Mouse (Mus musculus) CD4-positive, CD25-positive, alpha-beta regulatory T cell, adult 4 months (primary cell): ENCODE measurements around the gene Rnf214. TPM values are rescaled to one million over a fixed set of nuclear protein-coding genes. Genes with fewer than 3 reads are reported as not detected.
"Not testable (repeated sequence)": the region's sequence is repeated elsewhere in the genome, so short reads cannot be mapped to it uniquely, and the experiment has no call there.

Experiments used
- ATAC-seq: one replicate; pipeline ENCODE4 v1.8.0; 2017
- polyA plus RNA-seq, 2 experiments: library from polyadenylated mRNA; unstranded; fragments of 100-300 nt; shearing (Covaris generic); gene quantifications; one replicate each; pipeline ENCODE4 v1.2.1; 2017

Gene Rnf214
- polyA plus RNA-seq, 2 experiments from 2014 or later: 32.7 to 34.0 TPM

DNA sequence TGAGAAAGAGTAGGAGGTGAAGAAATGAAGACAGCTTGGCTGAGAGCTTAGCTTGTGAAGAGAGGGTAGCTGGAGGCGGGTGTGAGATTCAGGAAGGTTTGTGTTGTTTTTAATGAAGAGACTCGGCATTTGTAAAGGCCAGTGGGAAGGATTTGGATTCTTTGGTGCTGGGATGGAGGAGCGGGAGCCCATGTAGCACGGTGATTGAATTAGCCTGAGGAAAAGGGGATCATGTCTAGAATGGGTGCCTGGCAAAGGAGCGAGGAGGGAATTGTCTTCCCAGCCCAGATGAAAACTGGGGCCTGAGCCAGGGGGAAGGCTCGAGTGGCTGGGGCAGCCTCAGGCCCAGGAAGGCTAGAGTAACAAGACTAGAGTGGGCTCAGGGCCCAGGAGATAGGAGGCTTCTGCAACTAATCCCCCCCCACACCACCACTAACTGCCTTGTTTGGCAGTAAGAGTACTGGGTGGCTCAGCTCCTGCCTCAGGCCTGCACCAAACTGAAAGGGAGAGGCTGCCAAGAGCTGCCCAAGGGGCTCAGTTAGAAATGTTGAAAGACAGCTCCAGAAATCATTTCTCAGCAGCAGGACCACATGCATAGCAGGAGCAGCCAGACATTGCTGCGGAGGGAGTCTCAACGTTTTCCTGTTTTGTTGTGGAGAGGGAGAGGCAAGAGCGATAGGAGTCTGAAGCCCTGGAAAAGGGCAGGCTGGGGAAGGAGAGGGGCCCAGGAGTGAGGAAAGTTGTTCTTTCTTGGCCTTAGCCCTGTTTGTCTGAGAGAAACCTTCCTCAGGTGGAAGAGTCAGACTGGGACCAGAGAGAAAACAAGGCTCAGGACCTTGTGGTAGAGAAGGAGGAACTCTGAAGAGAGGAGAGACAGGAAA is 56.9 kb downstream of the Rnf214 start:
- ATAC-seq: no peak

DNA sequence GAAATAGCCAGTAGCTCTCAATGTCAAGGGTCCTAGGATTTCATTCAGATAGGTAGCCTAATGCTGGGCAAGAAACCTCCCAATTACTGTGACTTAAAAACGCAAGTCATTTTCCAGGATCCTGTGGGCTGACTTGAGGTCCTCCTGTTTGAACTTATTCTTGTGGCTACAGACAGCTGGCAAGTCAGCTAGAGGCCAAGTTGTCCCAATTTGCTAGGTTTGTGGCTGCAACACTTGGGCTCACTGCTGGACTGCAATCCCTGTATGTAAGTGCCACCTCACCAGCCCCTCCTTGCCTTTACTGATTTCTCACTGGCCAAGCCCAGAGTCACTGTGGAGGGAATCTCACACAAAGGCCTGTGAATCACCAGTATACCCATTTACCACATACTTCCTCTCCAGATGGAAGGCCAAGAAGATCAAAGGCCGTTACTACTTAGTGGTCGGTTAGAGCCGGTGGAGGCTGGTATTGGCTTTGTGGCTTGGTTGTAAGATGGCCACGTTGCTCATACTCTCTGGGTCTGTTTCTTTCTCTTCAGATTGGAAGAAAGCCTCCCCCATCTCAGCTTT is 59.7 kb downstream of the Rnf214 start:
- no peak for ATAC-seq

DNA sequence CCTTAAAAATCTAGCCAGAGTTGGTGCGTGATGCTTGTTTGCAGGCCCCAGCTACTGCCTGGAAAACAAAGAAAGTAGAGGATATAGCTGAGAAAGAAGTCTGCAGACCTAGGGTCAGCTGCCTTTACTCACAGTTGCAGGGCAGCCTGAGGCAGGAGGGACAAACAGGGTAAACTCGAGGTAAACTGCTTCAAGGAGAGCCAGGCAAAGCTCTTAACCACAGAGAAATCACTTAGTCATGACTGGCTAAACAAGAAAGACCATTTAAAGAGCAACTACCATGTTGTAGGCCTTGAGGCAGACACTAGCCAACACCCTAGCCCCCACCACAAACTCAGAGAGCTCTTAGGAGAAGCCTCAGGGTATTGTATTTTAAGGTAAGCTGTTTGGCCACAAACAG is 60.5 kb downstream of the Rnf214 start:
- ATAC-seq: not testable (repeated sequence)

DNA sequence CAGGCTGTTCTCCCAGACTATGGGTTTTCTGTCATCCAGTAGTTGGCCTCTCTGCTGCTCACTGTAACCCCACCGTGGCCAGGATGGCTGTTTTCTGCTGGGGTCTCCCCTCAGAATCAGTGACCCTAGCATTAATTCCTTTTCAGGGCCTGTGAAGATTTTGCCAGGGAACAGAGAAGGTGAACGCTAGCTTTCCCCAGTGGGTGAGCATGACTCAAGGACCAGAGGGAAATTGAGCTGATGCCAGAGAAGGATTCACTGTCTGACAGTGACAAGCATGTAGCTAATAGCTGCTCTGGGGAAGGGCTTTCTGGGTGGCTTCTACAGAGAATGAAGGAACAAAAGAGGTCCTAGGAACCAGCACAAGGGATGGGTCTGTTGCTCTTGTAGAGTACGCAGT is 61.2 kb downstream of the Rnf214 start:
- ATAC-seq: no peak

DNA sequence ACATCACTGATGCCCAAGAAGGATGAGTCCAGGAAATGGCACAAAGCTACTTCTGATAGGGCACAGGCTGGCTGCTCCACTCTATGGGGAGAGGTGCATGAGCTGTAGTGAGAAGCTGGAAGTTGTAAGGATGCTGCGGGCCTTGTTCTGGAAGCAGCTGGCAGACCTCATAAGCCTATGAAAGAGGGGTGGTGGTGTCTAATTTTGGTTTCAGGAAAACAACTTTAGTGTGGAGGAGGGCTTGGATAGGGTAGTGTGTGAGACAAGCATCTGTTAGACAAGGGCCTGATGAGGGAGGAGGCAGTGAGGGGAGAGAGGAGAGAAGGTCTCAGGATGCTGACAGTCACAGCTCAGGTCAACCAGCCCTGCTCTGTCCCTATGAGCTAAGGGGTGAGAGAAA is 62.9 kb downstream of the Rnf214 start:
- ATAC-seq: no peak

DNA sequence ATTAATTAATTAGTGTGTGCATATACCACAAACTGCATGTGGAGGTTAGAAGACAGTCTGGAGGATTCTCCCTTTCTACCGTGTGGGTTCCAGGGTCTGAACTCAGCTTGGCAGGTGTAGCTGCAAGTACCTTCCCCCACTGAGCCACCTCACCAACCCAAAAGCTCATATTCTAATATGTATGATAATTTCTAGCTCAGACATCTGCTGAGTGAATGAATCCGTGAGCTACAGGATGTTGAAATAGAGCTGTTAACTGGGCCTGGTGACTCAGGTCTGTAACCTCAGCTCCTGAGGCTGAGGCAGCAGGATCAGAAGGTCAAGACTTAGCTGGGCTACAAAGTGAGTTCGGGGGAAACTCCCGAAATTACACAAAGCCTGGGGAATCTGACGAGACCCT is 63.7 kb downstream of the Rnf214 start:
- ATAC-seq: no peak

DNA sequence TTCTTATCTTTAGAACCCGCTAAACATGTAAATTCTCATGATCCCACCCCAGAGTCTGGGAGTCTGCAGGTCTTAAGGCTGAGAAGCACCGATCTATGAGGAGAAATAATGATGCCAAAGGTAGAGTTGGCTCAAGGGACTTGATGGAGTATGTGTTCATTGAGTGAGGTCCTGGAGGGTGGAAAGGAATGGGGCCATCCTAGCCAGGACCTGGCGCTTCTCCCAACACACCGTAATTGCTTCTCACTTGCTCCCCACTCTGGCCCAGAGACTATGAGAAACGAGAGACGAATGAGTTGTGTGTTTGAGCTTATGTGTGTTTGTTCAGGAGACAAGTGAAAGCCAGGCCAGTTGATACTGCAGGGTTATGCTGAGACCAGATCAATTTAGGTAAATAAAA is 65.3 kb downstream of the Rnf214 start:
- ATAC-seq: no peak

DNA sequence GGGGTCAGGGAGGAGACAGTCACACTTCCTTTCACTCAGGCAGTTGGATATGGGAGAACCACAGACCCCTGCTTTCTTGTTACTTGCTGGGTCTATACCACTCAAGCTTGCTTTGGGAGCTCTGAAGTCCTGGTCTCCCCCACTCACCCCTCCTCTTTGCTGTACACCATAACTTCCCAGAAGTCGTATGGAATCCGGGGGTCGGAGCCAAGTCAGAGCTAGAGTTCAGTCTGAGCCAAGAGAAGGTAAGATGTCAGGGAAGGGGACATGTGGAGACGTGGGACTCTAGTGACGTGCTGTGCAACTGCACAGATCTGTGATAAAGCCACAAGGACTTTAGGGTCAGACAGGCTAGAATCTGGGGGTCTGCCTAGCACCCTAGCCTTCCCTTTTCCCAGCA is 66.4 kb downstream of the Rnf214 start:
- no peak for ATAC-seq

DNA sequence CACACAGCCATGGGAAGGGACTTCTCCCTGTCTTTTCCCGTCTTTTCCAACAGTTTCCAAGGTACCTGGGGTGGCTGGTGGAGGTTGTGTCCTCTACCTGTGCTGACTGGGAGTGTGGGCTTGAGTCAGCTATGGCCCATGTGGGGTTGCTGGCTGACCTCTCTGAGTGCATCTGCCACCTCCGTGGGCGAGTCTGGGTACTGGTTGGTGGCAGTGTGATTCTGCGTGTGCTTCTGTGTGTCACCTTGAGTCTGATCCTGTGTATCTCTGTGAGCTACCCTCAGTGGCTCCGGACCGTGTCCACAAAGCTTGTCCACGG is 66.8 kb downstream of the Rnf214 start:
- ATAC-seq: no peak

DNA sequence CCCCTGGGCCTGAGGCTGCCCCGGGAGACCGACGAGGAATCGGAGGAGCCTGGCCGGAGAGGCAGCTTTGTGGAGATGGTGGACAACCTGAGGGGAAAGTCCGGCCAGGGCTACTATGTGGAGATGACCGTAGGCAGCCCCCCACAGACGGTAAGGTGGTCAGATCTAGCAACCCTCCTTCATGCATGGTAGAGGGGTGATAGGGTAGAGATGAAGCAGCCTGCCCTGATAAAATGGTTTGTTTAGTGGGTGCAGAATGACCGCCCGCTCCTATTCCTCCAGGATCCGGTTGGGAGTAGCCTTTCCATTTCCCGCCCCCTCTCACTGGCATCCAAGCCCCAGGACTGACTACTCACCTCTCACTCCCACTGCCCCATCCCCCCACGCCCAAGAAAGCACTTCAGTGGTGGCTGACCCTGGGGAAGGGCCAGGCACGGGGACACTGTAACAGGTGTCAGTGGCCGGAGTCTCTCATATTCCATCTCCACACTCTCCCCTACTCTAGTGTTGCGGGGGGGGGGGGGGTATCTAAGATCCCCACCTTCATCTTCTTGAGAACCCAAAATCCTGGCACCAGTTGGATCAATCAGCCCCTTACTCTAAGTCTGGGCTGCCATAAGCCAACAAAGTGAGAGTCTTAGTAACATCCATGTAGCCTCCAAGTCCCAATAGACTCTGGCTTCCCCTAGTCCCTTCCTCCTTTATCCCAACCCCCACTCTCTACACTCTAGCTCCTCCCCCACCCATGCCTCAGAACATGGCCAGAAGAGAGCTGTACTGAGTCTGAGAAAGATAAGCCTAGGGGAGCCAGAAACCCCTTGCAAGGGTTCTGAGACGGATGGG is 67.4 kb downstream of the Rnf214 start:
- ATAC-seq: no peak

DNA sequence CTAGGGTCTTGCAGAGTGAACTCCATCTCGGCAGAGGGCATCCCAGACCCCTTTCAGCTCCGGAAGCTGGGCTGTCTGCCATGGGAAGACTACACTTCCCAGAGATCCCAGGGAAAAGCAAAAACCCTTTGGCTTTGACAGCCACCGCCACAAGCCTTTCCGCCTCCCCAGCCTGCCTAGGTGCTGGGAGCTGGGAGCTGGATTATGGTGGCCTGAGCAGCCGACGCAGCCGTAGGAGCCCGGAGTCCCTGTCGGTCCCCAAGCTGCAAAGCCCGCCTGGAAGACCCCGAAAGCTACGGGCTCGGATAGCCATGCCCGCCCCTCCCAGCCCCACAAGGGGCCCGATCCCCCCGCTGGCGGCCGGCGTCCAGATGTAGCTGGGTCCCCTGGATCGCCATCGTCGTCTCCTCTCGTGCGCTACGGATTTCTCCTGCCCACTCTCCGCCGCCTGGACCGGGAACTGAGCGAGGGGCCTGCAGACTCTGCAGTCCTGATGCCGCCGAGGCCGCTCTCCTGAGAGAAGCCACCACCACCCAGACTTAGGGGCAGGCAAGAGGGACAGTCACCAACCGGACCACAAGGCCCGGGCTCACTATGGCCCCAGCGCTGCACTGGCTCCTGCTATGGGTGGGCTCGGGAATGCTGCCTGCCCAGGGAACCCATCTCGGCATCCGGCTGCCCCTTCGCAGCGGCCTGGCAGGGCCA is 68.1 kb downstream of the Rnf214 start, which contains the start of gene Bace1:
TSS of gene Bace1 (plus strand) at position 147 of the 705 bp plus-strand sequence.
- ATAC-seq: no peak

DNA sequence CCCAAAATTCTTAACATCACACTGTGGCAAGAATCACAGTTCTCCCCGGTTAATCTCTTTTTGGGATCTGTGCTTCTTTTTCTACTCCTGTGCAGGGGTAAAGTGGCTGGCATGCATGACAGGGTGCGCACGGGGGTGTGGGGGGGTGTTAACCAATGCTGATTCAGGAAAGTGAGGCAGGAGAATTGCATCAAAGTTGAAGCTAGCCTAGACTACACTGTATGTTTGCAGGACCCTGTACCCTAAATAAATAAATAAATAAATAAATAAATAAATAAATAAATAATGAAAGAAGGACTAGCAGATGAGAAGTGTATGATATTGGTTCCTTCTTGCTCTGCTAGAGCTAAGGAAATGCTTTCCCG is 68.7 kb downstream of the Rnf214 start:
- no peak for ATAC-seq

DNA sequence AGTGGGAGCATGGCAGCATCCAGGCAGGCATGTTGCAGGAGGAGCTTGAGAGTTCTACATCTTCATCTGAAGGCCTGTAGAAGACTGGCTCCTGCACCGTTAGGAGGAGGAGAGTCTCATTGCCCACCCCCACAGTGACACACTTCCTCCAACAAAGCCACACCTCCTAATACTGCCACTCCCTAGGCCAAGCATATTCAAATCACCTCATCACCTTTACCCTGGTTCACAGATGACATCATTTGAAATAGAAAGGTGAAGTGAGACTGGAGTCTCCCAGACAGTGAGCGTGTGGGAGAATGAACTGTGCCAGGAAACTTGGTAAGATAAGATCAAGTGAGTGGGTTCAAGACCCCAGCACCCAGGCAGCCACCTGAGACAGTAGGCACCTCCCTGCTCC is 73.2 kb downstream of the Rnf214 start:
- no peak for ATAC-seq

DNA sequence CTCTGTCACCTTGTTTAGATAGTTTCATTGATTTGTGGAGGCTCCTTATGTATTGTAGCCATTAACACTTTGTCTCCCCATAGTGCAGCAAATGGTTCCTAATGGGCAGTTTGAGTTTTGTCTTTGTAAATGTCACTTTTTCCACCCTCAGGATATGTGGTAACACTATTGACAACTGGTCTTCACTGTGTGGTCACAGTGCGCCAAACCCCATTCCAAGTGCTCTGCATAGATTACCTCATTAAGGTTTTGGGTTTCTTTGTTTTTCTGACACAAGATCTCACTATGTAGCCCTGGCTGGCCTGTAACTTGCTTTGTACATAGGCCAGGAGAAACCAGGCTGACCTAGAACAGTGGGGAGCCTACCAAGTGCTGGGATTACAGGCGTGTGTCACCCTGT is 73.8 kb downstream of the Rnf214 start:
- ATAC-seq: no peak

DNA sequence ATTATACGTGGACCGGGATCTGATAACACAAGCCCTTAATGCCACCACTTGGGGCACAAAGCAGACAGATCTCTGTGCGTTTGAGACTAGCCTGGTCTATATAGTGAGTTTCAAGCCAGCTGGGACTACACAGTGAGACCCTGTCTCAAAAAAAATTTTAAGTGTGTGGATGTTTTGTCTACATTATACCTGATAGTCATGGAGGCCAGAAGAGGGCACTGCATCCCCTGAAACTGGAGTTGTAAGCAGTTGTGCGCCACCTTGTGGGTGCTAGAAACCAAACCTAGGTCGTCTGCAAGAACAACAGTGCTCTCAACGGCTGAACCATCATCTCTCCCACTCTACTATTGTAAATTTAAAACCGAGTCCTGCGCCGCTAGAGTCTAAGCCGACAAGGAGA is 77.6 kb downstream of the Rnf214 start:
- peak; percentile 50 for ATAC-seq

DNA sequence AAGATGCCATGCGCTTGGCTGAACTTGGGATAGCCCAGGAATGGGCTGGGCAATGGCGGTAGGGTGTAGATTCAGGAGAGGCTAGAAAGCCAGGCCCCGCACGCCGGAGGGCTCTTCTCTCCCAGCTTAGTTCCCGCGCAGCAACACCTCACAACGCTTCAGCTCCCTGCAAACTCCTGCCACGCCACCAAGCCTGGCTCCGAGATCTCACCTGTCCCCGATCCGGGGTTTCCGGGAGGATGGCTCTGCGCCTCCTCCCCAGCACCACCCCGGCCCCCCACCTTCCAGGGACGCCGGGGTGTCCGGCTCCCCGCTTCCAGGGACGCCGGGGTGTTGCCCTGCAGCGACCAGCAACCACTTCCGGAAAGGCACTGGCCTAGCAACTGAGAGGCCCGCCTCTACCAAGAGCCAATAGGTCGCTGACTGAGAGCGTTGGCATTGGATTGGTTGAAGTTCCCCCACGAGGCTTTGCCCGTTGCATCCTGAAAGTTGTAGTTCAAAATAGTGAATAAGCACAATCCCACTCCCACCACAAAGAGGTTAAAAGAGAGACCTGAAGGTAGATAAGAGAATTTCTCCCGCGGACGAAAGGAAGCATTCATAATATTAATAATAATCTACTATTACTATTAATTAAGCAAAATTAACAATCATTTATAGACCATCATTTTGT is 78.3 kb downstream of the Rnf214 start, which contains the start of gene Cep164:
TSS of gene Cep164 (minus strand) at position 401 of the 673 bp plus-strand sequence.
- ATAC-seq: peak; percentile 98

DNA sequence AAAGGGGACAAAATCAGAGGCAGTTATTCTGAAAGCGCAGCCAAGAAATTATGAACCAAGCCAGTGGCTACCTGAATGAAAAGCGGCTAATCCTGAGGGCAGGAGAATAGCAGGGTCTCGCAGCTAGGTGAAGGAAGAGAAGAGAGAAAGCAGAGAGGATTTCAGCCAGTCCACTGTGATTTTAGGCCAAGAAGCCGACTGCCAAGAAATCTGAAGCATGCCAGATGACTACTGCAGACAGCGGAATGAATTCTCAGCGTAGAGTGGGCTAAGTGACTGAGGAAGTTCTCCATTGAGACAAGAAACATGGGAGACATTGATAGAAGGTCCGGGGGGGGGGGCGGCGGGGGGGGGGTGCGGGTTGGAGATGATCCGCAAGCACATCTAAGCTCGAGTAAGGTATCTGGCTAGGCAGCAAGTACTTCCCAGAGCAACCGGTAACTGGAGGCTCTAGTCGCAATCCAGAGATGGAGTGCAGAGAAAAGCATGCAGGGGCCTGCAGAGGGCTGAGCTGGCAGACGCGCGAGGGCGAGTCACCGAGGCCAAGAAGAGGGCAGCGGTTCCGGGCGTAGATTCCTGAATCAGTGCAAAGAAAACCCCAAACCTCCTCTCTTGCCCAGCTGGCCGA is 78.9 kb downstream of the Rnf214 start:
- ATAC-seq: no peak

DNA sequence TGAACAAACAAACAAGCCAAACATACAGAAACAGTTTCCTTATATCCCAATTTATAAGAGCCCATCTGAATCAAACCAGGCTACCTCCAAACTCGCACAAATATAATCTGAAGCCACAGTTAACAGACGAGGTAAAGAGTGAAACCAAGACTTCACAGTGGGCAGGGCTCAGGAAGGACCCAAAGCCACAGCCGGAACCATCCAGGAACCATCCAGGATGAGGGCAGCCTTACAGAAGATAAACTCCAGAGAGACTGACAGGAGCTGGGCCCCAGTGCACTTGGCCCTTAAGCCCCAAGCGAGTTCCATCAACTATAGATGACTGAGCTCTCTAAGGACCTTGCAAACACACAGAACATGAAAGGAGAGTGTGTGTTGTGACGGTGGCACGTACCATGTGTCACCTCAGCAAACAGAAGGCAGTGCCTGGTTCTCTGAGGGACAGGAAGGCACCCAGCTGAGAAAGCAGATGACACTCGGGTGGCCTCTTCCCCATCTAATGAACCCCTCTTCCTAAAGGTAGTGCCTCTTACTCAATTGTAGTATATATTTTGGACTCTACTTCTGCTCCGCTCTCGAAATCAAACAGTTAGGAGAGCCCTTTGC is 88.2 kb downstream of the Rnf214 start:
- ATAC-seq: no peak

DNA sequence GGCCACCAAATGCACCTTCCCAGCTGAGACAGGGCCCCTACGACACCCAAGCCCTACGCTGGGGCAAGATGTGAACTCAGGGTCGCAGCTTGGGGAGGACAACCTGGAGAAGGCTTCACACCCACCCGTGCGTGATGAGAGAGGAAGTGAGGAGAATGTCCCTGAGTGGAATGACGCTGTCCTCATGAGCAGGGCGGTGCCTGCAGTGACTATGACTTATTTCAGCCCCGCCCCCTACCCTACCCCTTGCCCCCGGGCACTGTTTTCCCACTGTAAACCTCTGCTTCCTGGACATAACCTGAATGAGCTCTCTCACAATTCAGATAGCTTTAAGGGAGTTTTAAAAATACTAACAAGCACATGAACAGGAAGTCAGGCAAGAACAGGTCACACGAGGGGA is 91.2 kb downstream of the Rnf214 start:
- no peak for ATAC-seq

DNA sequence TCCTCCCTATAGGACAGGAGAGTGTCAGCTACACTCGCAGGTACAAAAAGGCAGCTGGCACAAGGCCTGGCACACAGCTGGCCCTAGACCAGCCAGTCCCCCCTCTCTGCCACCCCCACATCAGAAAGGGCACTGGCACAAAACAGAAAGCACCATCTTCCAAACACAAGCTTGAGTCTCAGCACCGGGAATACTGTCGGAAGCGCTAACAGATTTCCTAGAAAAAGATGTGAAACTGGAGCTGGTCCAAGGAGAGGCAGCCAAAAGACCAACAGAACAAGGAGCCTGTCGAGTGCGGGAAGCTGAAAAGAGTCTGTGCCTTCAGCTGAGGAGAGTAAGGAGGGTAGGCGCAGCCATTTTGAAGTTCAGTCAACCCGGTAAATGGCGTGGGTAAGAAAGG is 91.6 kb downstream of the Rnf214 start:
- no peak for ATAC-seq
